ENCODE assay signal across 20 mouse cellular contexts in the genomic region with DNA sequence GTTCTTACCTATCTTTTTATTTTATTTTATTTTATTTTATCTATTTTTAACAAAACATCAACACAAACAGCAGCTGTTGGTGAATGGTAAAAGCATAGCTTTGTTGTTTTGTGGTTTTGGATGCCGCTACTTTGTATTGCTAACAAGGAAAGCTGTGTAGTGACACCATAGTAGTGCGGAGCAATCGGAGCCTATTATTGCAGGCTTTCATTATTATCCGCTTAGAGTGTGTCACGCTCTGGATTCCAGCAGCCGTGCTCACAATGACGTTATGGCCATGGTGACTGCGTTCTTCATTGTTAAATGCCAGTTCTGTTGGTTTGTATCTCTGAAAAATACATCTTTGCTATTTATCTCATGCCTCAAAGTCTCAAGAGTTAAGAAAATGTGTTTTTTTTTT.
DNase-seq lines count a peak whose midpoint lies in the region; ATAC-seq and TF ChIP-seq lines count a peak whose summit lies in the region.
"Had no signal": no experiment of that assay in that cellular context is flagged by ENCODE, and none has a peak within 500 bp of the region (broad histone marks: within the 10 kb centered on the region; RNA-seq: fewer than 3 reads in every experiment).

No protein-coding gene starts in this region.

- WGBS in forebrain, postnatal 0 days, result 17% methylated on average over 8 of the region's 8 CpGs
- 30% methylated on average over 8 of the region's 8 CpGs for WGBS in forebrain, embryonic 11.5 days
- 23% methylated on average over 8 of the region's 8 CpGs for WGBS in hindbrain, embryonic 12.5 days
- WGBS in midbrain, embryonic 12.5 days, result 14% methylated on average over 8 of the region's 8 CpGs
- 14% methylated on average over 8 of the region's 8 CpGs for WGBS in neural tube, embryonic 14.5 days

- H3K4me3 ChIP-seq in forebrain, postnatal 0 days (ENCODE audit: low read depth, low read length), result no peak overlapping the region
- H3K4me3 ChIP-seq in forebrain, embryonic 11.5 days (ENCODE audit: low read depth, low read length), result no peak overlapping the region
- H3K4me3 ChIP-seq in hindbrain, embryonic 12.5 days, result no peak overlapping the region
- no peak overlapping the region for H3K4me3 ChIP-seq in midbrain, embryonic 12.5 days
- H3K4me3 ChIP-seq in neural tube, embryonic 14.5 days (ENCODE audit: low read depth, low read length), result no peak overlapping the region
- H3K4me3 ChIP-seq: erythroblast, embryonic 14.5 days; heart, embryonic 10.5 days; kidney, embryonic 15.5 days; liver, embryonic 12.5 days had no signal

- H3K4me1 ChIP-seq in forebrain, postnatal 0 days (ENCODE audit: insufficient read depth), result peaks cover 10% of the 10 kb centered on the region
- peaks cover 23% of the 10 kb centered on the region for H3K4me1 ChIP-seq in forebrain, embryonic 11.5 days (replicated peaks; ENCODE audit: control insufficient read depth, insufficient read depth, low read length)
- H3K4me1 ChIP-seq in hindbrain, embryonic 12.5 days, result peaks cover 27% of the 10 kb centered on the region
- H3K4me1 ChIP-seq in midbrain, embryonic 12.5 days, result peaks cover 40% of the 10 kb centered on the region
- H3K4me1 ChIP-seq in neural tube, embryonic 14.5 days (ENCODE audit: control insufficient read depth, insufficient read depth, low read length), result peaks cover 19% of the 10 kb centered on the region
- H3K4me1 ChIP-seq: liver, embryonic 12.5 days had no signal

- DNase-seq in forebrain, postnatal 0 days, result peak; percentile 17
- DNase-seq in forebrain, embryonic 11.5 days (ENCODE audit: low spot score), result no peak
- no peak for DNase-seq in retina, embryonic 14.5 days (ENCODE audit: low spot score)
- no peak for DNase-seq in urinary bladder, postnatal 36 days (ENCODE audit: low spot score in 2 of 2)
- DNase-seq: adrenal gland, adult 8-10 months; cerebellum, adult 11 months; cerebellum, postnatal 14 days; gastrocnemius, postnatal 25 days; heart, postnatal 14 days; lung, embryonic 14.5 days; thymus, postnatal 25 days had no signal

- no peaks in the 10 kb centered on the region for H3K36me3 ChIP-seq in forebrain, postnatal 0 days (ENCODE audit: insufficient read depth)
- no peaks in the 10 kb centered on the region for H3K36me3 ChIP-seq in forebrain, embryonic 11.5 days (ENCODE audit: control insufficient read depth, insufficient read depth, low read length)
- H3K36me3 ChIP-seq in hindbrain, embryonic 12.5 days, result no peaks in the 10 kb centered on the region
- no peaks in the 10 kb centered on the region for H3K36me3 ChIP-seq in midbrain, embryonic 12.5 days
- no peaks in the 10 kb centered on the region for H3K36me3 ChIP-seq in neural tube, embryonic 14.5 days (ENCODE audit: control insufficient read depth, insufficient read depth, low read length)
- H3K36me3 ChIP-seq: heart, embryonic 10.5 days; kidney, embryonic 15.5 days; liver, embryonic 12.5 days had no signal

- no peak overlapping the region for H3K4me2 ChIP-seq in forebrain, postnatal 0 days (ENCODE audit: low read depth)
- H3K4me2 ChIP-seq in forebrain, embryonic 11.5 days (ENCODE audit: low read depth, low read length, severe bottlenecking), result no peak overlapping the region
- peak overlapping the region; percentile 73; the same call in 1 of the 2 replicates for H3K4me2 ChIP-seq in hindbrain, embryonic 12.5 days (replicated peaks)
- H3K4me2 ChIP-seq in midbrain, embryonic 12.5 days (replicated peaks), result peak overlapping the region; percentile 23
- H3K4me2 ChIP-seq in neural tube, embryonic 14.5 days (ENCODE audit: low read depth, low read length), result peak overlapping the region; percentile 11; the same call in 1 of the 2 replicates
- H3K4me2 ChIP-seq: kidney, embryonic 15.5 days; liver, embryonic 12.5 days; lung, embryonic 14.5 days had no signal

- H3K9ac ChIP-seq in forebrain, postnatal 0 days, result no peak overlapping the region
- H3K9ac ChIP-seq in forebrain, embryonic 11.5 days (ENCODE audit: low read length), result no peak overlapping the region
- no peak overlapping the region for H3K9ac ChIP-seq in hindbrain, embryonic 12.5 days
- H3K9ac ChIP-seq in midbrain, embryonic 12.5 days (replicated peaks), result no peak overlapping the region
- H3K9ac ChIP-seq in neural tube, embryonic 14.5 days (replicated peaks; ENCODE audit: low read depth, low read length), result no peak overlapping the region
- H3K9ac ChIP-seq: kidney, embryonic 15.5 days; liver, embryonic 12.5 days; lung, embryonic 14.5 days had no signal

- ATAC-seq in forebrain, postnatal 0 days, result no peak
- ATAC-seq in forebrain, embryonic 11.5 days (replicated peaks; ENCODE audit: low FRiP score), result no peak
- ATAC-seq in hindbrain, embryonic 12.5 days (ENCODE audit: low FRiP score), result no peak
- ATAC-seq in midbrain, embryonic 12.5 days (ENCODE audit: low FRiP score, low read depth), result no peak
- no peak for ATAC-seq in neural tube, embryonic 14.5 days (ENCODE audit: low read depth)
- ATAC-seq: liver, embryonic 12.5 days had no signal

- TF ChIP-seq CTCF in forebrain, postnatal 0 days (IDR thresholded peaks at IDR 0.05; ENCODE audit: low read depth), result no peak

- no peak overlapping the region for H3K27ac ChIP-seq in forebrain, postnatal 0 days (ENCODE audit: low read depth, low read length)
- H3K27ac ChIP-seq in forebrain, embryonic 11.5 days (ENCODE audit: low read depth, low read length), result no peak overlapping the region
- 0 out of 2 replicates have a peak overlapping the region, but pooled peaks have one; percentile 44 for H3K27ac ChIP-seq in hindbrain, embryonic 12.5 days
- no peak overlapping the region; the same call in 1 of the 2 replicates for H3K27ac ChIP-seq in midbrain, embryonic 12.5 days (replicated peaks)
- no peak overlapping the region for H3K27ac ChIP-seq in neural tube, embryonic 14.5 days (ENCODE audit: low read depth, low read length)
- H3K27ac ChIP-seq: heart, embryonic 10.5 days; kidney, embryonic 15.5 days; liver, embryonic 12.5 days; macrophage; stomach, postnatal 0 days had no signal

- 0 out of 2 replicates have a peak, but pooled peaks cover 6% of the 10 kb centered on the region for H3K27me3 ChIP-seq in forebrain, postnatal 0 days (ENCODE audit: insufficient read depth, low read length)
- peaks cover 26% of the 10 kb centered on the region for H3K27me3 ChIP-seq in forebrain, embryonic 11.5 days (ENCODE audit: control insufficient read depth, insufficient read depth, low read length)
- peaks cover 14% of the 10 kb centered on the region for H3K27me3 ChIP-seq in hindbrain, embryonic 12.5 days
- H3K27me3 ChIP-seq in midbrain, embryonic 12.5 days, result peaks cover 49% of the 10 kb centered on the region
- no peaks in the 10 kb centered on the region for H3K27me3 ChIP-seq in neural tube, embryonic 14.5 days (ENCODE audit: control insufficient read depth, insufficient read depth, low read length)

- no peaks in the 10 kb centered on the region for H3K9me3 ChIP-seq in forebrain, postnatal 0 days (ENCODE audit: low read length)
- no peaks in the 10 kb centered on the region for H3K9me3 ChIP-seq in forebrain, embryonic 11.5 days (ENCODE audit: control insufficient read depth, low read length)
- no peaks in the 10 kb centered on the region for H3K9me3 ChIP-seq in hindbrain, embryonic 12.5 days (replicated peaks)
- no peaks in the 10 kb centered on the region for H3K9me3 ChIP-seq in midbrain, embryonic 12.5 days
- H3K9me3 ChIP-seq in neural tube, embryonic 14.5 days (ENCODE audit: control insufficient read depth, low read length), result no peaks in the 10 kb centered on the region
- H3K9me3 ChIP-seq: heart, embryonic 10.5 days; kidney, embryonic 15.5 days; liver, embryonic 12.5 days had no signal

Comparison
In these comparisons a context has a peak if more than half of its experiments do, and no peak if none do; other contexts are left out.
1. H3K4me2 ChIP-seq: peak in hindbrain, embryonic 12.5 days (single experiment), midbrain, embryonic 12.5 days (single experiment) and neural tube, embryonic 14.5 days (single experiment); none in forebrain, postnatal 0 days (single experiment) and forebrain, embryonic 11.5 days (single experiment).